Mouse (Mus musculus): Measurements from ENCODE around the gene Klhl25. TPM values are rescaled to one million over a fixed set of nuclear protein-coding genes. Genes with fewer than 3 reads are reported as not detected.
"Not testable (repeated sequence)": the region's sequence is repeated elsewhere in the genome, so short reads cannot be mapped to it uniquely, and the experiment has no call there.

Klhl25 gene
- polyA plus RNA-seq, 1 experiment from 2014 or later: 15.9 TPM

- not testable (repeated sequence) for H3K27me3 ChIP-seq (ENCODE audit: control insufficient read depth, insufficient read depth, low read length); H3K4me1 ChIP-seq (ENCODE audit: control insufficient read depth, insufficient read depth, low read length); H3K4me3 ChIP-seq (ENCODE audit: low read length); H3K9ac ChIP-seq (ENCODE audit: low read depth, low read length); H3K9me3 ChIP-seq (ENCODE audit: control insufficient read depth, low read length); H3K27ac ChIP-seq (ENCODE audit: low read depth, low read length); H3K4me2 ChIP-seq (replicated peaks; ENCODE audit: low read depth, low read length); ATAC-seq (ENCODE audit: low FRiP score, low TSS enrichment)
- H3K36me3 ChIP-seq (ENCODE audit: control insufficient read depth, insufficient read depth, low read length): peaks cover 34% of the 10 kb centered on the region
- 94% methylated on average over 5 of the region's 5 CpGs for WGBS
Observed at GRCm38 (mm10) chr7:75863248-75863911, 15.3 kb downstream of the Klhl25 start.

- peaks cover 48% of the 10 kb centered on the region for H3K36me3 ChIP-seq (ENCODE audit: control insufficient read depth, insufficient read depth, low read length)
Observed at GRCm38 (mm10) chr7:75865026-75865425, 16.9 kb downstream of the Klhl25 start.

GRCm38 (mm10) chr7:75866557-75866956 is 18.4 kb downstream of the Klhl25 start:
- ATAC-seq (ENCODE audit: low FRiP score, low TSS enrichment): no peak
- H3K36me3 ChIP-seq (ENCODE audit: control insufficient read depth, insufficient read depth, low read length): peaks cover 57% of the 10 kb centered on the region
- H3K27me3 ChIP-seq (ENCODE audit: control insufficient read depth, insufficient read depth, low read length): no peaks in the 10 kb centered on the region
- H3K9ac ChIP-seq (ENCODE audit: low read depth, low read length): no peak overlapping the region
- no peaks in the 10 kb centered on the region for H3K4me1 ChIP-seq (ENCODE audit: control insufficient read depth, insufficient read depth, low read length)
- no peak overlapping the region for H3K4me3 ChIP-seq (ENCODE audit: low read length)
- 0 out of 2 replicates have a peak, but pooled peaks cover 4% of the 10 kb centered on the region for H3K9me3 ChIP-seq (ENCODE audit: control insufficient read depth, low read length)
- H3K4me2 ChIP-seq (replicated peaks; ENCODE audit: low read depth, low read length): no peak overlapping the region
- WGBS: 95% methylated on average over 13 of the region's 13 CpGs
- no peak overlapping the region for H3K27ac ChIP-seq (ENCODE audit: low read depth, low read length)

More at GRCm38 (mm10) chr7:75865026-75865425, 16.9 kb downstream of the Klhl25 start:
- no peaks in the 10 kb centered on the region for H3K27me3 ChIP-seq (ENCODE audit: control insufficient read depth, insufficient read depth, low read length)
- H3K4me3 ChIP-seq (ENCODE audit: low read length): no peak overlapping the region
- H3K27ac ChIP-seq (ENCODE audit: low read depth, low read length): no peak overlapping the region
- no peak overlapping the region for H3K9ac ChIP-seq (ENCODE audit: low read depth, low read length)
- 0 out of 2 replicates have a peak, but pooled peaks cover 4% of the 10 kb centered on the region for H3K9me3 ChIP-seq (ENCODE audit: control insufficient read depth, low read length)
- no peaks in the 10 kb centered on the region for H3K4me1 ChIP-seq (ENCODE audit: control insufficient read depth, insufficient read depth, low read length)
- ATAC-seq (ENCODE audit: low FRiP score, low TSS enrichment): no peak
- WGBS: 95% methylated on average over 6 of the region's 6 CpGs
- H3K4me2 ChIP-seq (replicated peaks; ENCODE audit: low read depth, low read length): no peak overlapping the region

- WGBS: 81% methylated on average over 2 of the region's 2 CpGs
- H3K27ac ChIP-seq (ENCODE audit: low read depth, low read length): no peak overlapping the region
Observed at GRCm38 (mm10) chr7:75868687-75869086, 20.6 kb downstream of the Klhl25 start.

GRCm38 (mm10) chr7:75870551-75870950 is 22.4 kb downstream of the Klhl25 start:
- 71% methylated on average over 9 of the region's 9 CpGs for WGBS
- no peak for ATAC-seq (ENCODE audit: low FRiP score, low TSS enrichment)
- Histone ChIP-seq H3K27me3 (ENCODE audit: control insufficient read depth, insufficient read depth, low read length) (no peaks in the 10 kb centered on the region), H3K4me3 (ENCODE audit: low read length) (no peak overlapping the region), H3K36me3 (ENCODE audit: control insufficient read depth, insufficient read depth, low read length) (peaks cover 69% of the 10 kb centered on the region), H3K9me3 (ENCODE audit: control insufficient read depth, low read length) (no peaks in the 10 kb centered on the region), H3K4me2 (replicated peaks; ENCODE audit: low read depth, low read length) (no peak overlapping the region), H3K4me1 (ENCODE audit: control insufficient read depth, insufficient read depth, low read length) (no peaks in the 10 kb centered on the region), H3K9ac (ENCODE audit: low read depth, low read length) (no peak overlapping the region), H3K27ac (ENCODE audit: low read depth, low read length) (no peak overlapping the region)

More at GRCm38 (mm10) chr7:75868687-75869086, 20.6 kb downstream of the Klhl25 start:
- 0 out of 2 replicates have a peak, but pooled peaks cover 4% of the 10 kb centered on the region for H3K9me3 ChIP-seq (ENCODE audit: control insufficient read depth, low read length)
- H3K4me3 ChIP-seq (ENCODE audit: low read length): no peak overlapping the region
- no peak overlapping the region for H3K4me2 ChIP-seq (replicated peaks; ENCODE audit: low read depth, low read length)
- no peaks in the 10 kb centered on the region for H3K4me1 ChIP-seq (ENCODE audit: control insufficient read depth, insufficient read depth, low read length)
- peaks cover 70% of the 10 kb centered on the region for H3K36me3 ChIP-seq (ENCODE audit: control insufficient read depth, insufficient read depth, low read length)
- H3K27me3 ChIP-seq (ENCODE audit: control insufficient read depth, insufficient read depth, low read length): no peaks in the 10 kb centered on the region
- ATAC-seq (ENCODE audit: low FRiP score, low TSS enrichment): no peak
- H3K9ac ChIP-seq (ENCODE audit: low read depth, low read length): no peak overlapping the region

- Histone ChIP-seq H3K4me1 (ENCODE audit: control insufficient read depth, insufficient read depth, low read length) (no peaks in the 10 kb centered on the region), H3K27ac (ENCODE audit: low read depth, low read length) (no peak overlapping the region), H3K4me3 (ENCODE audit: low read length) (no peak overlapping the region), H3K9ac (ENCODE audit: low read depth, low read length) (no peak overlapping the region), H3K36me3 (ENCODE audit: control insufficient read depth, insufficient read depth, low read length) (peaks cover 52% of the 10 kb centered on the region), H3K9me3 (ENCODE audit: control insufficient read depth, low read length) (no peaks in the 10 kb centered on the region), H3K27me3 (ENCODE audit: control insufficient read depth, insufficient read depth, low read length) (no peaks in the 10 kb centered on the region), H3K4me2 (replicated peaks; ENCODE audit: low read depth, low read length) (no peak overlapping the region)
- 66% methylated on average over 5 of the region's 5 CpGs for WGBS
- no peak for ATAC-seq (ENCODE audit: low FRiP score, low TSS enrichment)
Observed at GRCm38 (mm10) chr7:75872255-75872654, 24.1 kb downstream of the Klhl25 start.

- no peak overlapping the region for H3K4me3 ChIP-seq (ENCODE audit: low read length)
- H3K36me3 ChIP-seq (ENCODE audit: control insufficient read depth, insufficient read depth, low read length): peaks cover 48% of the 10 kb centered on the region
- H3K9ac ChIP-seq (ENCODE audit: low read depth, low read length): no peak overlapping the region
- no peaks in the 10 kb centered on the region for H3K27me3 ChIP-seq (ENCODE audit: control insufficient read depth, insufficient read depth, low read length)
- H3K4me2 ChIP-seq (replicated peaks; ENCODE audit: low read depth, low read length): no peak overlapping the region
- no peaks in the 10 kb centered on the region for H3K9me3 ChIP-seq (ENCODE audit: control insufficient read depth, low read length)
- no peak for ATAC-seq (ENCODE audit: low FRiP score, low TSS enrichment)
- no peaks in the 10 kb centered on the region for H3K4me1 ChIP-seq (ENCODE audit: control insufficient read depth, insufficient read depth, low read length)
- H3K27ac ChIP-seq (ENCODE audit: low read depth, low read length): no peak overlapping the region
- WGBS: 93% methylated on average over 8 of the region's 8 CpGs
Observed at GRCm38 (mm10) chr7:75872697-75873096, 24.6 kb downstream of the Klhl25 start.

- Histone ChIP-seq H3K9me3 (ENCODE audit: control insufficient read depth, low read length) (no peaks in the 10 kb centered on the region), H3K9ac (ENCODE audit: low read depth, low read length) (no peak overlapping the region), H3K4me1 (ENCODE audit: control insufficient read depth, insufficient read depth, low read length) (no peaks in the 10 kb centered on the region), H3K36me3 (ENCODE audit: control insufficient read depth, insufficient read depth, low read length) (peaks cover 46% of the 10 kb centered on the region), H3K27ac (ENCODE audit: low read depth, low read length) (no peak overlapping the region), H3K27me3 (ENCODE audit: control insufficient read depth, insufficient read depth, low read length) (no peaks in the 10 kb centered on the region), H3K4me3 (ENCODE audit: low read length) (no peak overlapping the region), H3K4me2 (replicated peaks; ENCODE audit: low read depth, low read length) (no peak overlapping the region)
- 77% methylated on average over 3 of the region's 3 CpGs for WGBS
- ATAC-seq (ENCODE audit: low FRiP score, low TSS enrichment): no peak
Observed at GRCm38 (mm10) chr7:75873216-75873615, 25.1 kb downstream of the Klhl25 start.

- Histone ChIP-seq H3K4me1 (ENCODE audit: control insufficient read depth, insufficient read depth, low read length) (no peaks in the 10 kb centered on the region), H3K4me2 (replicated peaks; ENCODE audit: low read depth, low read length) (no peak overlapping the region), H3K9ac (ENCODE audit: low read depth, low read length) (no peak overlapping the region), H3K27ac (ENCODE audit: low read depth, low read length) (no peak overlapping the region), H3K4me3 (ENCODE audit: low read length) (no peak overlapping the region), H3K36me3 (ENCODE audit: control insufficient read depth, insufficient read depth, low read length) (peaks cover 42% of the 10 kb centered on the region), H3K9me3 (ENCODE audit: control insufficient read depth, low read length) (no peaks in the 10 kb centered on the region), H3K27me3 (ENCODE audit: control insufficient read depth, insufficient read depth, low read length) (no peaks in the 10 kb centered on the region)
- WGBS: 97% methylated on average over 7 of the region's 7 CpGs
- ATAC-seq (ENCODE audit: low FRiP score, low TSS enrichment): no peak
Observed at GRCm38 (mm10) chr7:75873746-75874145, 25.6 kb downstream of the Klhl25 start.

Measured in kidney, embryonic 14.5 days (tissue).